Mouse (Mus musculus) gastrocnemius, postnatal 36 days (tissue): Measurements from ENCODE around the gene Prm3. TPM values are rescaled to one million over a fixed set of nuclear protein-coding genes. Genes with fewer than 3 reads are reported as not detected.

Experiments used
- DNase-seq, 2 experiments: peaks; one replicate each; pipeline ENCODE4 v3.0.0; 2022
- intact Hi-C: fragments of 180-260 bp; cut with DNase I; formaldehyde crosslinking; loops from one replicate; pipeline ENCODE4 v1.15.1; 2025
- long read RNA-seq, 2 experiments: library from polyadenylated mRNA; stranded (forward); transcript quantifications; one replicate each; pipeline ENCODE4 v2.0.0; 2021
- total RNA-seq, 2 experiments: library from RNA; stranded (reverse); gene quantifications; 2 replicates each; pipeline ENCODE4 v1.2.3; 2021

Gene Prm3
- total RNA-seq: not detected
- long read RNA-seq, experiment 1, partial matches to known transcripts: 0 of 3 reads
- long read RNA-seq, experiment 1, other reads (novel, unspliced or antisense): 0 of 3 reads
- long read RNA-seq, experiment 2: 0 reads

DNA sequence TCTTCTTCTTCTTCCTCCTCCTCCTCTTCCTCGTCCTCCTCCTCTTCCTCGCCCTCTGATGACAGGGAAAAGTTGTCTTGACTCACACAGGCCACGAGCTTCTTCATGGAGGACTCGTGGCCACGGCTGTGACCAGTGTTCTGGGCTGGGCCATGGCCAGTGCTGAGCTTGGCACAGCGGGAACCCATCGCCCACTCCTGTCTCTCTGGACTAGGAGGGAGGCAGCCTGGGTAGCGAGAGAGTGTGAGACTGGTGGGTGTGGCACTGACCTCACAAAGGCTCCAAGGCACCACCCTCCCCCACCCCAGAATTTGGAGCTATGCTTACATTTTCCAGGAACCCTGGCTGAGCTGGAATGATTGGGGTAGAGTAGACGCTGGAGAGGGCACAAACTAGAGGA is at the start of gene Prm3:
TSS of gene Prm3 (minus strand) at position 213 of the 400 bp plus-strand sequence.
- intact Hi-C loops: no loop called here
- DNase-seq: no peak

DNA sequence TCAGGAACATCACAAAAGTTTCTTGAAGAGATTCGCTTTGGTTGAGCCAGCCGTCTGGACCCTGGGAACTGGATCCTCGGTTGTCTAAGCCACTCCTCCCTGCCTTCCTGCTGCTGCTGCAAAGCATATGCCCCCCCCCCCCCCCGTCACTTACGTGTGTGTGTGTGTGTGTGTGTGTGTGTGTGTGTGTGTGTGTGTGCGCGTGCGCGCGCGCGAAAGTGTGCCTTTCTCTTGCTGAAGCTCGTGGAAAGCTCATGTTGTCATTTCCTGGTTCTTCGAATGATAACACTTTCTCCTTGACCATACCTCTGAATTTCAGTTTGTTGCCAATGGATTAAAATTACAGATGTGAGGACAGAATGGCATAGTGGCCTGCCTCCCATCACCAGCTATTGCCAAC is 49.3 kb upstream of the Prm3 start:
- no peak for DNase-seq
- intact Hi-C loops: no loop called here

DNA sequence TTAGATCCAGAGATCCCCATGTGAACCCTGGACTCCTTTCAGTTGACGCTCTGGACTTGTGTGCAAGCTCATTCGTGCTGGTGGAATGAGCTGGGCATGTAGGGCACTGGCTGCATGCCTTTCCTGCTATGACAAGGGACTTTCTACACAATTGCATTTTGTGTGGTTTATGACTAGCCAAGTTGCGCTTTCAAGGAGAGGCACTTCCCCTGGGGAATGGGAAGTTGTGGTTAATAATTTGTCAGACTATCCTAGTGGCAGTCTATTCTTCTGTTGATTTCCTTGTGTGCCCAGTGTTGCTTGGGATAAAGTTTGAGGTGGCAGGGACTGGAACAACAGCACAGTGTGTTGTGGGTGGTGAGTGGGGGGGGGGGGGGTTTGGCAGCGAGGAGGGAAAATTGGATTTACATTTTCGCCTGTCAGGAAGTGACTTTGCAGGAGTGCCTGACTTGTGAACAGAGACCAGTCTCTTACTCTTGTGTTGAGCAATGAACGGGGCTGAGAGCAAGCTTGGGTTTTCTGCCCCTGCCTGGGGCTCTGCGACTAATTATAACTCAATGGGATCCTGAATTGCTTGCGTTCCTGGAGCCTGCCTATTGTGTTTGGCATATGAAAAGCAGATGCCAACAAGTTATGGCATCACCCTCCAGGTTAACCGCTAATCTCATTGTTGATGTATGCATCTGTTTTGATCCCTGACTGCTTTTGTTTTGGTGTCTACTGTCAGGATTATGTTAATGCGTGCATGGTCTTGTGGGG is 48.0 kb upstream of the Prm3 start:
- intact Hi-C loops: no loop called here

DNA sequence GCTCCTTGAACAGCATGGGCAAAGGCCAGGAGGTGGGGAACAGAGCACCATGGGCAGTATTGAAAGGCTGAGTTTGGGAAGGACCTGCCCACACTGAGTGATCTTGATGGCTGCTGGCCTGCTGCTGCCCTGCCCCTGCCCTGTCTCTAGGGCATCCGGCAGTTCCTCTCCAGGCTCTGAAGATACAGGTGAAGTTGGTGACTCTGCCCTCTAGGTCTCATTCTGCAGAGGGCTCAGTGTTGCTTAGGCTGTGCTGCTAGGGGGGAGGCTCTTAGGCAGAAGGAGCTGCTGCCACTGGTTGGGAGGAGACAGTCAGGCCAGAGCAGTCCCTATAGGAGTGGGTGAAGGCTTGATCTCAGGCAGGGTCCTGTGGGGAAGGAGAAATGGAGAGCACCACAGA is 47.2 kb upstream of the Prm3 start:
- no peak for DNase-seq
- intact Hi-C loops: no loop called here

More for the DNA sequence above, 48.0 kb upstream of the Prm3 start:
- no peak for DNase-seq

DNA sequence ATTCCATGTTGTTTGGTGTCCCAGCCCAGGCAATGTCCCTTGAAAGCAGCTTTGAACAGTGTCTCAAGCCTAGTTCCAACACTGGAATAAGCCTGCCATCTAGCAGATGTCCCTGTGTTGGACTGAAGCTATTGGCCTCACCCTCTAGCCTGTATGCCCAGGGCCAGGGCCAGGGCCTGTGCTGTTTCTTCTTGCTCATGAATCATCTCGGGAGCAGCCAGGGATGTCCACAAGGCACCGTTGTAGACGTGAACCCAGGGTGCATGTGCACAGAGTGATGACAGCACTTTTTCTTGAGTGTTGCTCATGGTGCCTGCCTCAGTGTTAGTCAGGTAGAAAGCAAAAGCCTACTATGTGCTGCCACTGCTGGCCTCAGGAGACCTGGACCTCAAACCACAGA is 46.5 kb upstream of the Prm3 start:
- intact Hi-C loops: no loop called here
- DNase-seq: no peak

DNA sequence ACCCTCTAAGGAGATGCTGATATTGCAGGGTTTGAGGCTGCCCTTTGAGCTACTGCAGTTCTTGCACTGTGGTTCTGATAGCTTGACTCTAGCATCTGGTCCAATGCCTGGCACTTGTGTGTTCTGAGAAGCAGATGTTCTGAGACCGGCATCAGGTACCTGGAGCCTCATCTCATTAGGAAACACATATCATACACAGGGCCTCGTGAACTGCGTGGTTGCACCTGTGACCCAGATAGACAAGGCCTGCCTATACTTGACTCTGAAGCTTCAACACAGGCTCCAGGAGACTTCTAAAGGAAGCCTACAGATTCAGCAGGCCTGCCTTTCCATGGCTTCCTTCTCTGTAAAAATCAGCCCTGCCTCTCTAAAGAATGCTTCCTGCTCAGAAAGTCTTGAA is 45.7 kb upstream of the Prm3 start:
- intact Hi-C loops: no loop called here
- no peak for DNase-seq

DNA sequence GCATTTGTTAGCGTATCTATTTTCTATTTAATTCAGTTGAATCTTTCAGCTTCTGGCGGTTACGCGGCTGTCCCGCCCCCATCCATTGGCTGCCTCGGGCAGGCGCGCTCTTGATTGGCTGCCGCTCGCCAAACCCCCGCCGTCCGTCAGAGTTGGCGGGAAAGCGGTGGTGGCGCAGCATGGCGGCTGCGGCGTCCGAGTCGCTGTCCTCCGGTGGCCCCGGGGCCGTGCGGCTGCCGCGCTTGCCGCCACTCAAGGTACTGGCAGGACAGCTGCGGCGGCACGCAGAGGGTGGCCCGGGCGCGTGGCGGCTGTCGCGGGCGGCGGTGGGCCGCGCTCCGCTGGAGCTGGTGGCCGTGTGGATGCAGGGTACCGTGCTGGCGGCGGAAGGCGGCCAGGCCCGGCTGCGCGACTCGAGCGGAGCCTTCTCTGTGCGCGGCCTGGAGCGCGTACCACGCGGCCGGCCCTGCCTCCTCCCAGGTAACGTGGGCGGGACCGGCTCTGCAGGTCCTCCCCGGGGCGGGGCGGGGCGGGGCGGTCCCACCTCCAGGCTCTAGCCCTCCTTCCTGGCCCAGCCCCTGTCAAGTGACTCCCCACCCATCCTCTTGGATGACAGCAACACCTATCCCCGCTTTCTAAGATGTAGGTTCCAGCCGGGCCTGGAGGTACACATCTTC is 44.3 kb upstream of the Prm3 start, which contains the start of gene Rmi2:
TSS of gene Rmi2 (plus strand) at position 149 of the 677 bp plus-strand sequence.
- DNase-seq: peak; percentile 70 to 80
- intact Hi-C loops: loop anchor here (5.0 kb wide), 1 partner anchor 48 kb away; the partner anchor contains the start of genes Socs1 and Tnp2

DNA sequence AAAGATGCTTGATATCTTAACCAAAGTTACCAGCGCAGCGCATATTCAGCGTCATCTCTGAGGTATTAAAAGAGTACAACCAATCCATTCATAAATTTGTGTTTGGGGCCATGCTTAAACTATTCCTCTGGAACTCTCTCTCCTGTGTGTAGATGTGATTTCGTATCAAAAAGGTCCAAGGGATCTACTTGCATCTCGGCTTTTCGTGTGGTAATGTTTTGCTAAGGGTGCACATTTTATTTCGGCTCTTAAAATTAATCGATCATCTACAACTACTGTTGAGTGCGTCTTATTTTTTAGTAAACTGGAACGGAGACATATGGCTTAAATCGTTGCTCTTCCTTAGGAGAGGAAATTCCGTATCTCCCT is 43.8 kb upstream of the Prm3 start:
- no peak for DNase-seq
- intact Hi-C loops: loop anchor here (5.0 kb wide), 1 partner anchor 47 kb away; the partner anchor contains the start of genes Socs1 and Tnp2

DNA sequence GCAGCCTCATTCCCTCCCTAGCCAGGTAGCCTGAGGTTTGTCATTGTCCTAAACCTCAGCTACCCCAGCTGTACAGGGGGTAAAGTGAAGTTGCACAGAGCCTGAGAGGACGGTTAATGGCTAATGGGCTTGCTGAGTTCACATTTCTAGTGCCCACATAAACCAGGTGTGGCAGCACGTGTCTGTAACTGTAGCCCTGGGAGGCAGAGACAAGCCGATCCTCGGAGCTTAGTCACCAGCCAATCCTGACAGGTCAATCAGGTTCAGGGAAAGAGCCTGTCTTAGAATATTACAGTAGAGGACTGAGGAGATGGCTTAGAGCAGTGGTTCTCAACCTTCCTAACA is 37.7 kb upstream of the Prm3 start:
- no peak for DNase-seq
- intact Hi-C loops: no loop called here

DNA sequence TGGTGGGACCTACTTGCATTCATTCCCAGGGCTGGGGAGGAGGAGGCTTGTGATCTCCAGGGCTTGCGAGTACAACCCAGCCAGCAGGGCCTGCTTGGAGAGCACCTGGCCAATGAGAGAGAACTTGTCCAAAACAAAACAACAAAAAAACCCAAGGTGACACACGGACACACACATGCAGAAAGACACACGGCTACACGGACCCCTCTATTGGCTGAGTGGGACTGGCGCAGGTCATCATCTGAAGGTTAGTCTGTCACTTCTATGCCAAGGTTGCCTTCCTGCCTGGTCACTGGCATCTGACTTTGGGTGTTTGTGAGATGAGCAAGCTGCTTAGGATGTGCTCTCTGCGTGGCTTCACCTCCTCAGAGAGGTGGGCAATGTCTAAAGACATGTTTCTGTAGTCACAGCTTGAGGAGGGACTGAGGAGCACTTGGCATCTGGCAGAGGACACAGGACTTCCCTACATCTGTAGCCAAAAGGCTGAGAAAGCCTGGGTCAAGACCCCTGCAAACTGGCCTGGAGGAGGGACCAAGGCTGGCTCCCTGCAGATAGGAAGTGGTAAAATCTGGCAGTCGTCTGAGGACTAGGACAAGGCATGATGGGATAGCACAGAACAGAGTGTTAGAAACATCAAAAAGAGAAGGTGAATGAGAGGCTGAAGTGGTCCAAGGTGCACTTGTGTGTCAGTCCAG is 37.2 kb upstream of the Prm3 start:
- no peak for DNase-seq
- intact Hi-C loops: no loop called here

DNA sequence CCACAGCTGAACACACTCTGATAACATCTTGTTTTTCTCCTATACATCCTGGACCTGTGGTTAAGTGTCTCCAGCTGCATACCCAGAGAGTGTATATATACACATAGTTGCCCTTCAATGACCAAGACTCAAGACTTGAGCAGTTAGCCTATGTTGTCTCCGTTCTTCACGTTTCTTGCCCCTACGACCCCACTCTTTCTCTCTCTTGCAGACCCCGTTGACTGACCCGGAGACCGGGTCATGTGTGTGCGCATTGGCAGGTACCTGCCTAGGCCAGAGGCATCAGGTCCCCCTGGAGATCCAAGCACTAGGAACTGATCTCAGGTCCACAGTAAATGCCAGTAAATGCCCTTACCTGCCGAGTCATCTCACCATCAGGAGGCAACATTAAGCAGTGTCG is 36.6 kb upstream of the Prm3 start:
- DNase-seq: no peak
- intact Hi-C loops: no loop called here

DNA sequence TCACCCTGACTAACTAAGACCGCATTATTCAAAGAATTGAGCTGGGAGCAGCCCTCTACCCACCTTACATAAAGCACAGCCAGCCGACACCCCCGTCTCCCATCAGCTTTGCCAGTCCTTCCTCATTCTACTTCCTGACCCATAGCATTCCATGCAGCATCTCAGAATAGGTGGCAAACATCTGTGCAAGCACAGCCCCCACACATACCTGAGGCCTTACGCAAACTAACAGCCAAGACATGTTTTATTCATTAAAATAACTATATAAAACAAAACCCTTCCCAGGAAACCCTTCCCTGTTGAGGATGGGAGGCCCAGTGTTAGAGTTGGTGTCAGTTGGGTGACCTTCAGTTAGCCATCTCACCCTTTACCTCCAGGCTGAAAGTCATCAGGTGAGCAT is 35.1 kb upstream of the Prm3 start:
- no peak for DNase-seq
- intact Hi-C loops: no loop called here

DNA sequence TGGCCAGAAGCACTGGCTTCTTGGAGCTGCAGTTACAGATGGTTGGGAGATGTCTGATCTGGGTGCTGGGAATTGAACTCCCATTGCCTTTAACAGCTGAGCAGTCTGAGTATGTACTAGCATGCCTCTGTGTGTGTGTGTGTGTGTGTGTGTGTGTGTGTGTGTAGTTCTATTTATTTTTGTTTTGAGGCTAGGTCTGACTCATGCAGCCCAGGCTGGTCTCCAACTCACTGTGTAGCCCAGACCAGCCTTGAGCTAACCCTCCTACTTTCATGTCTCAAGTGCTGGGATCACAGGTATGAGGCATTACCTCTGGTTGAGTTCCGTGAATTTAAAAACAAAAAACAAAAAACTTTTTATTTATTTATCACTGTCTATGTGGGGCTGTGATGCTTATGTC is 33.8 kb upstream of the Prm3 start:
- intact Hi-C loops: no loop called here
- DNase-seq: no peak

DNA sequence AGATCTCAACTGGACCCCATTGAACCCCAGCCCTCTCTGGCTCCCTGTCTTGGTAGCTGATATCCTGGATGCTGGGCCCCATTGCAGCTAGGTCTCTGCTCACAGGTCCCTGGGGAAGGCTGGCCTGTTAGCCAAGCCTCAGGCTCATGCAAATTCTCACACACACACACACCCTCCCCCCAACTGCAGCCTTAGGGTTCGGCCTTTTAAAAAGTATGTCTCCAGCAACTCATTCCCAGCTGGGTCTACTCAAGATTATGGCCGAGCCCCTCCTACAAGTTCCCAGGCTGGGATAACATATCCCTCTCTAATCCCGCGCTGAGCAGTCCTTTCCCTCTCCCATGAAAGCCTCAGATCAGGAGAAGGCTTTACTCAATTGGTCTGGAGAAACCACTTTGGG is 30.7 kb upstream of the Prm3 start:
- intact Hi-C loops: no loop called here
- DNase-seq: no peak

DNA sequence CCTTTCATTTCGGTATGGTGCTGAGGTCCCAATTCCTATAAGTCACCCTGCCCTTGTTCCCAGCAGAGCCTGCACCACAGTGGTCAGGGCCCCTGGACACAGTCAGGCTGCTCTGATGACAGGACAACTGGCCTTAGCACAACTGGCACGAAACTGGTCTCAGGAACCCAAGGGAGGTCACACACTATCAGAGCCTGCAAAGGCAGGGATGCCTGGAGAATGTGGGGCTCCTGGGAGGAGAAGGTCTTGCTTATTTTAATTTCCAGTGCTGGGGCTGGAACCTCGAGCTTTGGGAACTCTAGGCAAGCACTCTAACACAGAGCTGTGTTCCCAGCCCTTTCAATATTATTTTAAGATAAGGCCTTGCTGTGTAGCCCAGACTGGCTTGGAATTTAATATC is 29.3 kb upstream of the Prm3 start:
- no peak for DNase-seq
- intact Hi-C loops: no loop called here

DNA sequence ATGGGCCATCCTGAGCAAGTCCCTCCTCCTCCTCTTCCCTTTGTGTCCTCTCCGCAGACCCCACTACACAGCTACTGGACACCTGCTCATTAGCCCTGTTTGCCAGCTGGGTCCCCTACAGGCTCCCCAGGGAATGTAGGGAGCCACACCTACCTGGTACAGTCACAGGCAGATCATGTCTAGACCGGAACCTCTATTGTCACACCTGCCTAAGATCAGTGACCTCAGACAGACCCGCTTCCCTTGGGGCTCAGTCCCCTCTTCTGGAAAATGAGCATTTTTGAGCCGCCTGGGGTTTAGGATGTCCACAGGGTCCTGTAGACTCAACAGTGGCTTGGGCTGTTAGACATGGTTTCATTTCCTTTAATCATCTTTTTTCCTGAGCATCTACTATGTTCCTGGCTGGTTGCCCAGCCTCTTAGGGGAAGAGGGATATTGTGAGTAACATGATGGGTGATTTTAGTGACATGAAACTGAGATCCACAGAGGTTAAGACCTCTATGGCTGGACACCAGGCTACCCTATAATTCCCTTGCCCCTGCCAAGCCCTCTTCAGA is 27.9 kb upstream of the Prm3 start:
- intact Hi-C loops: no loop called here
- no peak for DNase-seq

DNA sequence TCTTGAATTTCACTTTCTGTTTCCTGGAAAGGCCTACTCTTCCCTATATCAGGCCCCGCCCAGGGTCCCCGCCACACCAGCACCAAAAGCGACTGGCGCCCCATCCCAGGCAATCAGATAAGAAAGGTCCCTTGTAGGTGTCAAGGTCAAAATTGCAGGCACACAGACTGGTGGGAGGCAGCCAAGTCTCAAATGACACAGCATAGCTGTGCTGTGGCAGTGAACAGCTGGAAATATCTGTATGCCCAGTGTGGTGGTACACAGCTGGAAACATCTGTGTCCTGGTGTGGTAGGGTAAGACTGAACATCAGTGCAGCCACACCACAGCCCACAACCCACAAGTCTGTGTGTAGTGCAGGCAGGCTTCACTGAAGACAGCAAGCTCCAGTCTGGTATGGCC is 24.1 kb upstream of the Prm3 start:
- intact Hi-C loops: no loop called here
- no peak for DNase-seq

DNA sequence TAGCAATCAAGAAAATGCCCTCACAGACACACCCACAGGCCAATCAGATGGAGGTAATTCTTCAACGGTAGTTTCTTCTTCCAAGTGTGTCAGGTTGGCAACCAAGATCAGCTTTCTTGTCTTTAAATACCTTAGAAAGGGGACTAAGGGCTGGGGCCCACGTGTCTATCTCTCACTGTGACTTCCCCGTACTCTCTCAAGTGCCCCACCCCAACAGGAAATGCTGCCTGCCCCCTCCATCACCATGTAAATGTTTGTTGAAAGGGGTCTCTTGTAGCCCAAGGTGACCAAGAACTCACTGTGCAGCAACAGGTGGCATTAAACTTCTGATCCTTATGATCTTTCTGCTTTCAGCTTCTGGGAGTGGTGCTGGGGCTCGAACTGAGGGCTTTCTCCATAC is 23.0 kb upstream of the Prm3 start:
- intact Hi-C loops: no loop called here
- DNase-seq: no peak

DNA sequence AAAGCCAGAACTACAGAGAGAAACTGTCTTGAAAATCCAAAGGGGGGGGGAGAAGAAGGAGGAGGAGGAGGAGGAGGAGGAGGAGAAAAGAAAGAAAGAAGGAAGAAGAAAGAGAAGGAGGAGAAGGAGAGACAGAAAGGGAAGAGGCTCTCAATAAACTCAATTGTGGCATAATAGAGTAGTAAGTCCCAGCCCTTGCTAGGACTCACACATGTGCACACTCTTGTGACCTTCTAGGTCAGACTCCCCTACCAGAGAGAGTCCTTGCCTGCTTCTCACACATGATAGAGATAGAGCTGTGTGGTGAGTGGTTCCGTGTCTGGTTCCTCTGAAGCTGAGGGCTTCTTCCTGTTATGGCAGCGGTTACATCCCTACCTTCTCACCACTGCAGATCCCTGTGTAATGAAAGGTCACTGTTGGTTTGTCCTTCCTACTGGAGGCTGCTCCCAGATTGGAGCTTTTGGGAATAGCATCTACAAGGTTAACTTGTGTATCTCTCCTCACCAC is 22.2 kb upstream of the Prm3 start, which contains the start of gene Gm11172:
TSS of gene Gm11172 (plus strand) at position 51 of the 507 bp plus-strand sequence.
- no peak for DNase-seq
- intact Hi-C loops: no loop called here

DNA sequence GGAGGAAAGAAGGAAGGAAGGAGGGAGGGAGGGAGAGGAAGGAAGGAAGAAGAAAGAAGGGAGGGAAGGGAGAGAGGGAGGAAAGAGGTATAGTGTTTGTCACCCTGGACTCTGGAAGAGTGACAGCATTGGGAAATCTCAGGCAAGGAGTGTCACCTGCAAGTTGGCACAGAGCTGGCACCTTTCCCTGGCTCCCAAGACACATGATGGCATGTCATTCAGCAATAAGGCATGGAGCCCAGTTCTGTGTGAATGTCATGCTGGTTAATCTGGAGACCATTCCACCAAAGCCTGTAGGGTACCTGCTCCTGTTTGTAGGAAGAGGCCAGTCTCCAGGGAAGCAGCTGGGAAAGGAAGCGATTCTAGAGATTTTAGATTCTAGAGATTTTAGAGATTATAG is 19.7 kb upstream of the Prm3 start:
- no peak for DNase-seq
- intact Hi-C loops: no loop called here
